Mouse (Mus musculus): ENCODE results near the gene Gpr171. TPM values are rescaled to one million over a fixed set of nuclear protein-coding genes. Genes with fewer than 3 reads are reported as not detected.

The Gpr171 gene
- polyA plus RNA-seq, 1 experiment from 2014 or later, result 0.91 TPM

- Histone ChIP-seq H3K4me3 (ENCODE audit: low read depth, low read length) (no peak overlapping the region), H3K9ac (ENCODE audit: low read length) (no peak overlapping the region), H3K27ac (replicated peaks; ENCODE audit: low read depth, low read length) (no peak overlapping the region), H3K27me3 (ENCODE audit: control insufficient read depth, insufficient read depth, low read length) (no peaks in the 10 kb centered on the region), H3K4me1 (ENCODE audit: control insufficient read depth, insufficient read depth, low read length) (no peaks in the 10 kb centered on the region), H3K4me2 (ENCODE audit: low read depth, severe bottlenecking) (no peak overlapping the region), H3K9me3 (ENCODE audit: control insufficient read depth, low read length) (no peaks in the 10 kb centered on the region), H3K36me3 (ENCODE audit: control insufficient read depth, insufficient read depth, low read length) (no peaks in the 10 kb centered on the region)
- WGBS, result 47% methylated on average over 12 of the region's 12 CpGs
- DNase-seq (ENCODE audit: low spot score) (no peak), ATAC-seq (ENCODE audit: insufficient number of reproducible peaks, low FRiP score, low TSS enrichment, low read depth) (no peak)
Observed at GRCm38 (mm10) chr3:59138946-59139468, 37.4 kb upstream of the Gpr171 start.

DNA sequence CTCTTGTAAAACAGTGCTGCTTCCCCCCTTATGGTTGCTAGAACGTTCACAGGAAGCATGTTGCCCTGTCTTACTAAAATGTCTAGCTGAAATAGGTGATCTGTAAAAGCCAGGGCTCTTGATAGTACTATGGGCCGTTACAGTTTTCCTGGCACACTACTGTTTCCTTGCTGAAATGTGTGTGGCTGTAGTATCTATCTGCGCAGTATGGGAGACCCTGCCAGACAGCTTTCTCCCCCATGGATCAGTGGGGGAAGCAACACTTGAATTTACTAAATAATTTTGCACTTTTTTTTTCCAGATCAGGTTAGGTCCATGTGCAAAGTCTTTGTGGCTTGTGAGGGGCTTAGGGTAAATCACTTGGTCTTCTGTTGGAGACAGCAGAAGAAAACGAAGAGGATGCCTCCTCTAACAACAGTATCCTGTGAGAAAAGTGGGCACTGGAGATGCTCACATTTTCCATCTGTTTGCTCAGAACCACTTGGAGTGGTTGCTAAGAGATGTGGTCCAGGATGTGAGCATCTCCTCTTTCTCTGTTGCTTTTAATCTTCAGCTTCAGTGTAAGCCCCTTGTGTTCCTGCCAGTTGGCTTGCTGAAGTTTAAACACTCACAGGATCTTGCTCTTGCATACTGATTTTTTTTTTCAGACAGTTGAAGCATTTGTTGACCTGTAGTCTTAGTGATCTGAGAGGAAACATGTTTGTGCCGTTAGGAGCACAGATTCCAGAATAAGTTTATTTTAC, 34.5 kb upstream of the Gpr171 start:
- Histone ChIP-seq H3K4me1 (ENCODE audit: control insufficient read depth, insufficient read depth, low read length) (no peaks in the 10 kb centered on the region), H3K36me3 (ENCODE audit: control insufficient read depth, insufficient read depth, low read length) (no peaks in the 10 kb centered on the region), H3K9ac (ENCODE audit: low read length) (no peak overlapping the region), H3K4me2 (ENCODE audit: low read depth, severe bottlenecking) (no peak overlapping the region), H3K27me3 (ENCODE audit: control insufficient read depth, insufficient read depth, low read length) (no peaks in the 10 kb centered on the region), H3K4me3 (ENCODE audit: low read depth, low read length) (no peak overlapping the region), H3K27ac (replicated peaks; ENCODE audit: low read depth, low read length) (no peak overlapping the region), H3K9me3 (ENCODE audit: control insufficient read depth, low read length) (no peaks in the 10 kb centered on the region)
- 79% methylated on average over 5 of the region's 5 CpGs for WGBS
- no peak for ATAC-seq (ENCODE audit: insufficient number of reproducible peaks, low FRiP score, low TSS enrichment, low read depth)
- DNase-seq (ENCODE audit: low spot score), result no peak

DNA sequence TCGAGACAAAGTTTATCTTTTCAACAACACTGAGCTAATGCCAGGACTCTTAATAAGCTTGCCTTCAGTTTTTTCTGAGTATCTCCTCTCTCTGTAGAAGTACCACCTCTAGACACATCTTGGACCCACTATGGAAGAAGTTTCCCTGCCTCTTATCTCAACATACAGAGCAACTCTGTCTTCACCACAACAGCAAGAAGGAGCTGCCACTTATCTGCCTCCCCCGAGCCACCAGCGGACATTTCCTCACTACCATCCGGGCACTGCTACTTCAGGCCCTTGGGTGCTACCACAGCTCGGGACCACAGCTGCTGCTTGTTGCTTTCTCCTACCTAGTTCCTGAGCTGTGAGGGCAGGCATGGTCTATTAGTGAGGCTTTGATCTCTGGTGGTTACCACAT, 31.6 kb upstream of the Gpr171 start:
- no peak overlapping the region for H3K4me2 ChIP-seq (ENCODE audit: low read depth, severe bottlenecking)
- 84% methylated on average over 5 of the region's 5 CpGs for WGBS
- H3K9me3 ChIP-seq (ENCODE audit: control insufficient read depth, low read length), result no peaks in the 10 kb centered on the region
- no peaks in the 10 kb centered on the region for H3K27me3 ChIP-seq (ENCODE audit: control insufficient read depth, insufficient read depth, low read length)
- ATAC-seq (ENCODE audit: insufficient number of reproducible peaks, low FRiP score, low TSS enrichment, low read depth) (no peak), DNase-seq (ENCODE audit: low spot score) (no peak)
- H3K9ac ChIP-seq (ENCODE audit: low read length), result no peak overlapping the region
- H3K4me1 ChIP-seq (ENCODE audit: control insufficient read depth, insufficient read depth, low read length), result no peaks in the 10 kb centered on the region
- H3K4me3 ChIP-seq (ENCODE audit: low read depth, low read length), result no peak overlapping the region
- H3K27ac ChIP-seq (replicated peaks; ENCODE audit: low read depth, low read length), result no peak overlapping the region
- no peaks in the 10 kb centered on the region for H3K36me3 ChIP-seq (ENCODE audit: control insufficient read depth, insufficient read depth, low read length)

DNA sequence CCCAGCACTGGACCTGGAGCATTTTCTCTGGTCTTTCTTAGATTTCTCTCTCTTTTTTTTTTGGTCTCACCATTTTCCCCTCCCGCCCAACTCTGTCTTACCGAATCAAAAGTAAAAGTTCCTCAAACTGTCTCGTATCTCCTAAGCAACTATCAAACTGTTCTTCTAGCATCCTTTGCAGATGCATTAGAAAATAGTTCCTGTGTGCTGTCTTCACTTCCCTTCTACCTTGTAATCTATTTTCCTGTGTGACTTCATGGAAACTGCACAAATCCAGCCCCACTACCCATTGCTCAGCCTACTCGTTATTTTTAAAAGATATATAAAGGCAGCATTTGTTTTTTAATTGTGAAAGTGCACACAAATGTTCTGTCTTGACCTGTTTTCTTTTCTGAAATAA, 30.3 kb upstream of the Gpr171 start:
- 92% methylated on average over 4 of the region's 4 CpGs for WGBS
- H3K9ac ChIP-seq (ENCODE audit: low read length), result no peak overlapping the region

DNA sequence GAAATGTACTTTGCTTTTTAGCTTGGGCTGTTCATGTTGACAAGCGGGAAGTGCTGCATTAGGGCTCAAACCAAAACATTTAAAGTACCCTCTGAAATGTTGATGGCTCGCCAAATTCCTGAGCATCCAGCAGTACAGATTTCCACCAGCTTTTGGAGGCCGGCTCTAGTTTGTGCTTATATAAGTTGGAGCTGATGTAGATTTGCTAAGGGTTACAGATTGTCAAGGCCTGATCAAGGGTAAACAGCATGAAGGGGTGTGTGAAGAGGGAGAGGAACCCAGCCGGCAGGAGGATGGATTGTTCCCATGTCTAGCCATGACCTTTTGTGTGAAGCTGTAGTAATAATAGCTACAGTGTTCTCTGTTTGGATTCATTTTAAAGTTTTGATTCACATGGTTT, 29.5 kb upstream of the Gpr171 start:
- 80% methylated on average over 4 of the region's 4 CpGs for WGBS
- ATAC-seq (ENCODE audit: insufficient number of reproducible peaks, low FRiP score, low TSS enrichment, low read depth), result no peak
- H3K4me1 ChIP-seq (ENCODE audit: control insufficient read depth, insufficient read depth, low read length), result no peaks in the 10 kb centered on the region
- no peak for DNase-seq (ENCODE audit: low spot score)
- no peaks in the 10 kb centered on the region for H3K27me3 ChIP-seq (ENCODE audit: control insufficient read depth, insufficient read depth, low read length)
- H3K4me2 ChIP-seq (ENCODE audit: low read depth, severe bottlenecking), result no peak overlapping the region
- no peaks in the 10 kb centered on the region for H3K9me3 ChIP-seq (ENCODE audit: control insufficient read depth, low read length)
- H3K4me3 ChIP-seq (ENCODE audit: low read depth, low read length), result no peak overlapping the region
- no peaks in the 10 kb centered on the region for H3K36me3 ChIP-seq (ENCODE audit: control insufficient read depth, insufficient read depth, low read length)
- no peak overlapping the region for H3K9ac ChIP-seq (ENCODE audit: low read length)
- H3K27ac ChIP-seq (replicated peaks; ENCODE audit: low read depth, low read length), result no peak overlapping the region

More for the DNA sequence above, 30.3 kb upstream of the Gpr171 start:
- Histone ChIP-seq H3K4me3 (ENCODE audit: low read depth, low read length) (no peak overlapping the region), H3K27me3 (ENCODE audit: control insufficient read depth, insufficient read depth, low read length) (no peaks in the 10 kb centered on the region), H3K4me1 (ENCODE audit: control insufficient read depth, insufficient read depth, low read length) (no peaks in the 10 kb centered on the region), H3K27ac (replicated peaks; ENCODE audit: low read depth, low read length) (no peak overlapping the region), H3K9me3 (ENCODE audit: control insufficient read depth, low read length) (no peaks in the 10 kb centered on the region), H3K4me2 (ENCODE audit: low read depth, severe bottlenecking) (no peak overlapping the region), H3K36me3 (ENCODE audit: control insufficient read depth, insufficient read depth, low read length) (no peaks in the 10 kb centered on the region)
- ATAC-seq (ENCODE audit: insufficient number of reproducible peaks, low FRiP score, low TSS enrichment, low read depth) (no peak), DNase-seq (ENCODE audit: low spot score) (no peak)

DNA sequence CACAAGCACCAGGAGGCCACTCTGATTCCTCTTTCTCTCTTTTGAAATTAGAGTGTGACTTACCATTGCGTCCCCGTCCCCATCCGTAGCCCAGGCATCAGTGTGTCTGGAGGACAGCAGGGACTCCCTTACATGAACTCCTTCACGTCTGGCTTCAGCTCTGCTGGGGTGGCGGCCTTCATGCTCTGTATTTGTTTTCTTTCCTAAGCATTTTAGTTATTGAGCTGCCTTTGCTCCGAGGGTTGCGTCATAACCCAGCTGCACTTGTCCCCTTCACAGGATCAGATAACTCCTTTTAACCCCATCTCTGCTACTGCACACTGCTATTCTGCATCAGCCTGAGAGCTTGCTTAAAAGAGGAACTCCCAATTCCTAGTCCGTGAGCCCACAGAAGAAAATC, 28.8 kb upstream of the Gpr171 start:
- ATAC-seq (ENCODE audit: insufficient number of reproducible peaks, low FRiP score, low TSS enrichment, low read depth) (no peak), DNase-seq (ENCODE audit: low spot score) (no peak)
- Histone ChIP-seq H3K9ac (ENCODE audit: low read length) (no peak overlapping the region), H3K36me3 (ENCODE audit: control insufficient read depth, insufficient read depth, low read length) (no peaks in the 10 kb centered on the region), H3K27me3 (ENCODE audit: control insufficient read depth, insufficient read depth, low read length) (no peaks in the 10 kb centered on the region), H3K4me3 (ENCODE audit: low read depth, low read length) (no peak overlapping the region), H3K4me1 (ENCODE audit: control insufficient read depth, insufficient read depth, low read length) (no peaks in the 10 kb centered on the region), H3K4me2 (ENCODE audit: low read depth, severe bottlenecking) (no peak overlapping the region), H3K27ac (replicated peaks; ENCODE audit: low read depth, low read length) (no peak overlapping the region), H3K9me3 (ENCODE audit: control insufficient read depth, low read length) (no peaks in the 10 kb centered on the region)
- 72% methylated on average over 8 of the region's 8 CpGs for WGBS

- no peak for DNase-seq (ENCODE audit: low spot score)
- H3K27ac ChIP-seq (replicated peaks; ENCODE audit: low read depth, low read length), result no peak overlapping the region
- no peak for ATAC-seq (ENCODE audit: insufficient number of reproducible peaks, low FRiP score, low TSS enrichment, low read depth)
- WGBS, result 89% methylated on average over 3 of the region's 3 CpGs
- H3K9me3 ChIP-seq (ENCODE audit: control insufficient read depth, low read length), result no peaks in the 10 kb centered on the region
- H3K9ac ChIP-seq (ENCODE audit: low read length), result no peak overlapping the region
- no peaks in the 10 kb centered on the region for H3K27me3 ChIP-seq (ENCODE audit: control insufficient read depth, insufficient read depth, low read length)
- H3K4me2 ChIP-seq (ENCODE audit: low read depth, severe bottlenecking), result no peak overlapping the region
- H3K36me3 ChIP-seq (ENCODE audit: control insufficient read depth, insufficient read depth, low read length), result no peaks in the 10 kb centered on the region
- no peaks in the 10 kb centered on the region for H3K4me1 ChIP-seq (ENCODE audit: control insufficient read depth, insufficient read depth, low read length)
- H3K4me3 ChIP-seq (ENCODE audit: low read depth, low read length), result no peak overlapping the region
Observed at GRCm38 (mm10) chr3:59129547-59129946, 27.9 kb upstream of the Gpr171 start.

- H3K4me2 ChIP-seq (ENCODE audit: low read depth, severe bottlenecking), result no peak overlapping the region
- no peak overlapping the region for H3K9ac ChIP-seq (ENCODE audit: low read length)
- no peaks in the 10 kb centered on the region for H3K4me1 ChIP-seq (ENCODE audit: control insufficient read depth, insufficient read depth, low read length)
- no peak overlapping the region for H3K27ac ChIP-seq (replicated peaks; ENCODE audit: low read depth, low read length)
- H3K36me3 ChIP-seq (ENCODE audit: control insufficient read depth, insufficient read depth, low read length), result no peaks in the 10 kb centered on the region
- ATAC-seq (ENCODE audit: insufficient number of reproducible peaks, low FRiP score, low TSS enrichment, low read depth) (no peak), DNase-seq (ENCODE audit: low spot score) (no peak)
- H3K27me3 ChIP-seq (ENCODE audit: control insufficient read depth, insufficient read depth, low read length), result no peaks in the 10 kb centered on the region
- H3K4me3 ChIP-seq (ENCODE audit: low read depth, low read length), result no peak overlapping the region
- 79% methylated on average over 20 of the region's 20 CpGs for WGBS
- no peaks in the 10 kb centered on the region for H3K9me3 ChIP-seq (ENCODE audit: control insufficient read depth, low read length)
Observed at GRCm38 (mm10) chr3:59128681-59129080, 27.1 kb upstream of the Gpr171 start.

Measured in limb, embryonic 11.5 days (tissue).